ENCODE assay signal across 9 mouse cellular contexts in the genomic region with DNA sequence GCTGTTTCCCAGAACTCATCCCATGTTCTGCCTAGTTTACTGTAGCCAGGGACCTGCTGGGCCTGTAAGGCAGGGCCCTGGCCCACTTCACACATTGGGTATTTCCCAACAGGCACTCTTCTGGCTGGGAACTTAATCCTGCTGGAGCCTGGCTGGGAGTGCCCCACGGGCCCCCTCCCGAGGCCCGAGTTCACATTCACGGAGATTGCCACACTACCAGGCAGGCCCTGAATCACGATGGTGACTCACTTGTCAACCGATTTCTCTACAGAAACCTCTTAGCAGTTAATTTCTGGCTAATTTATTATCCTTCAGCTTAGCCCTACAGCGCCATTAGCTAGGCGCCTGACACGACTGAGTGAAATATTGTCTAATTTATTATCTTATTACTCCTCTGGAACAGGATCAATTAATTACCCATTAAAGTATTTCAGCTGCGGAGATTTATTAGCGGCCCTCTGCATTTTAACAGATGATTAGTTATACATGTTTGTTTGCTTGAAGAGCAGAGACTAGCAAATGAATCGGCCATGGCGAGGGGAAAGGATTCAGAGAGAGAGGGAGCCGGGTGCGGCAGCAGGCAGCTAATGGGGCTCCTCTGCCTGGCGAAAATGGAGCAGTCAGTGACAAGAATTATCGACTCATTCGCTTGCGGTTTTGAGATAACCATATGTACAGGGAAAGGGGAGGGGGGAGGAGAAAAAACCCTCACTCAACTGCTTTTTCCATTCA.
DNase-seq lines count a peak whose midpoint lies in the region; ATAC-seq lines count a peak whose summit lies in the region.
"Had no signal": no experiment of that assay in that cellular context is flagged by ENCODE, and none has a peak within 500 bp of the region (broad histone marks: within the 10 kb centered on the region; RNA-seq: fewer than 3 reads in every experiment).

No protein-coding gene starts in this region.

- H3K36me3 ChIP-seq in kidney, embryonic 15.5 days: no peaks in the 10 kb centered on the region
- H3K36me3 ChIP-seq: embryonic facial prominence, embryonic 12.5 days had no signal

- H3K4me2 ChIP-seq in kidney, embryonic 15.5 days: peak overlapping the region; percentile 39
- H3K4me2 ChIP-seq: embryonic facial prominence, embryonic 12.5 days had no signal

- no peak overlapping the region for H3K4me3 ChIP-seq in kidney, embryonic 15.5 days (replicated peaks)
- H3K4me3 ChIP-seq: embryonic facial prominence, embryonic 12.5 days had no signal

- 18% methylated on average over 19 of the region's 19 CpGs for WGBS in kidney, embryonic 15.5 days

- peak overlapping the region; percentile 39; the same call in 1 of the 2 replicates for H3K27ac ChIP-seq in kidney, embryonic 15.5 days

- peak; percentile 75 for ATAC-seq in kidney, embryonic 15.5 days (replicated peaks; ENCODE audit: low FRiP score)

- peak; percentile 56 for DNase-seq in cerebellum, adult 11-12 months
- DNase-seq in cerebellum, adult 9-10 months: no peak
- DNase-seq in 3134 (ENCODE audit: extremely low read depth, insufficient read length, low spot score): peak; percentile 88
- peak; percentile 87 for DNase-seq in fat pad, adult 2 months (ENCODE audit: extremely low read depth, low read depth, low spot score)
- peak; percentile 70 for DNase-seq in lung, postnatal 36 days
- no peak for DNase-seq in heart, adult 8-10 months (ENCODE audit: low spot score)
- DNase-seq in natural killer cell, adult 2 months (ENCODE audit: low spot score in 2 of 2): no peak

- peaks cover 23% of the 10 kb centered on the region for H3K4me1 ChIP-seq in kidney, embryonic 15.5 days

- peaks cover 46% of the 10 kb centered on the region for H3K27me3 ChIP-seq in kidney, embryonic 15.5 days
- H3K27me3 ChIP-seq: embryonic facial prominence, embryonic 12.5 days had no signal

- H3K9me3 ChIP-seq in kidney, embryonic 15.5 days (replicated peaks): no peaks in the 10 kb centered on the region
- H3K9me3 ChIP-seq: embryonic facial prominence, embryonic 12.5 days had no signal

- no peak overlapping the region for H3K9ac ChIP-seq in kidney, embryonic 15.5 days
- H3K9ac ChIP-seq: embryonic facial prominence, embryonic 12.5 days had no signal

Comparison
In these comparisons a context has a peak if more than half of its experiments do, and no peak if none do; other contexts are left out.
1. DNase-seq: peak in cerebellum, adult 11-12 months (single experiment), 3134 (single experiment), fat pad, adult 2 months (single experiment) and lung, postnatal 36 days (single experiment); none in cerebellum, adult 9-10 months (single experiment), heart, adult 8-10 months (single experiment) and natural killer cell, adult 2 months (0 of 2).